Mouse (Mus musculus): ENCODE results near the gene Cracr2b. TPM values are rescaled to one million over a fixed set of nuclear protein-coding genes. Genes with fewer than 3 reads are reported as not detected.

The Cracr2b gene
- total and polyA plus RNA-seq, 3 experiments: 0.73 to 6.9 TPM; not detected in 1

DNA sequence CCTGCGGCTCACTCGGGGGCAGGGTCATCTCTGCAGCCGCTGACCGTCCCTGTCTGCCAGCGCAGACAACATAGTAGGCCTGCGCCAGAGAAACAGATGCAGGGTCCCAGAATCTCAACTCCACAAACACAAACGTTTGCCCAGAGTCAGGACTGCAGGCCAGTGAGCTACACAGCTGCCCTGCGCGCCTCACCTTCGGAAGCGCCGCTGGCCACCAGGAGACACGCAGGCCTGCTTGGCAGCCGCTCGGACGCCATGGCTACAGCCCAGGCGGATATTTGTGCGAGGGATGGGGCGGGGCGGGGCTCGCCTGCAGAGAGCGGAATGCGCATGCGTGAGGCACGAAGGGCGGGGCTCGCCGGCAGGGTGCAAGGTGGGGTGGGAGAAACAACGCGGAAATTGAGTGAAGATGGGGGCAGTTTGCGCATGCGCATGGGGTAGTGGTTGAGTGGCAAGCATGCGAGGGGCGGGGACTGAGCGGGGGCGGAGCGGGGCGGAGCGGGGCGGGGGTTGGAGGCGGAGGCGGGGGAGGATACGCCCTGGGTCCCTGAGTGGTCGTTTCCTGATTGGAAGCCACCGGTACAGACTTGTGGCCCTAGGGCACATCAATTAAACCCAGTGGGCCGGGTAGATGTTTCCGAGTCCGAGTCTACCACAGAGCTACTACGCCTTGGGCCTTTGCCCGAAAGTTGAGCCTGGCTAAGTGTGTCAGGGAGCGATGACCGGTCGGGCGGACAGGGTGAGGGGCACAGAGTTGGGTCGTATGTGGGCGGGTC, 46.9 kb upstream of the Cracr2b start, which contains the start of gene Gatd1 (continued):
- TF ChIP-seq UBTF (IDR thresholded peaks at IDR 0.05; ENCODE audit: borderline replicate concordance, insufficient read depth, low read depth, low read length) (no peak), MAX (IDR thresholded peaks at IDR 0.05; ENCODE audit: low read length) (no peak), RAD21 (IDR thresholded peaks at IDR 0.05; ENCODE audit: low read depth, low read length) (no peak), MXI1 (IDR thresholded peaks at IDR 0.05; ENCODE audit: low read depth, low read length) (peak; percentile 72; the same call in 1 of the 2 replicates), MAFK (IDR thresholded peaks at IDR 0.05; ENCODE audit: borderline replicate concordance, low read depth, low read length) (no peak), TBP (IDR thresholded peaks at IDR 0.05; ENCODE audit: low read depth, low read length) (no peak)

DNA sequence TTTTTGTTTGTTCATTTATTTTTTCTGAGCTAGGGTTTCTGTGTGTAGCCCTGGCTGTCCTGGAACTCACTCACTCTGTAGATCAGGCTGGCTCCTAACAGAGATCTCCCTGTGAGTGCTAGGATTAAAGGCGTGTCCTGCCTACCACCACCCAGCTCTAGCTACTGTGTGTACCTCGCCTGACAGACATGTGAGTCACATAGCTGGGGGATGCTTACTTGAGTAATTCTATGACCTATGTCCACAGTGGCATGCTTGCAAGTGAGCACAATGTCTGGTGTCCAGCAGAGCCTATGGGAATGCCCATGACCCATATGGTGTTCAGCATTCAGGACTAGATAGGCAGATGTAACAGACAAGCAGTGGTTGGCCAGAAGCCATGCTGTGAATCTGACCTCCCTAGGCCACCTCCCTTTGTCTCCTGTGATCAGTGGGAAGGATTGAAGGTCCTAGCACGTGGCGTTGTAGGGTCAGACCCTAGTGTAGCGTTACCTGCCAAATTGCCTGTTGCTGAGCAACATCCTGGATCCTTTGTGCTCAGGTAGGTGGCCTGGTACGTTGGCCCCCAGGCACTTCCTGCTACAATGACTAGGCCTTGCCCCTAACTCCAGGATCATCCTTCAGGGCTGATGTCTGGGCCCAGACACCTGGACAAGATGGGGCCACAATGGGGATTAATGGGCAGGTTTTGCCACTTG, 44.6 kb upstream of the Cracr2b start:
- no peak overlapping the region for H3K27ac ChIP-seq (ENCODE audit: control insufficient read depth, low read depth, low read length)
- no peaks in the 10 kb centered on the region for H3K9me3 ChIP-seq (replicated peaks; ENCODE audit: insufficient read depth, low read length)
- H3K27me3 ChIP-seq (ENCODE audit: control insufficient read depth in 1 of 2, insufficient read depth in 2 of 2, low read length in 2 of 2): no peaks in the 10 kb centered on the region
- H3K36me3 ChIP-seq (ENCODE audit: control insufficient read depth in 1 of 2, insufficient read depth in 2 of 2, low read length in 2 of 2): peaks cover 0 to 13% of the 10 kb centered on the region in 2 experiments; a peak in 2 of 4 replicates
- no peak overlapping the region for H3K9ac ChIP-seq (ENCODE audit: control insufficient read depth, low read depth, low read length, poor library complexity, severe bottlenecking)
- peaks cover 6 to 21% of the 10 kb centered on the region in 2 experiments for H3K4me1 ChIP-seq (ENCODE audit: control insufficient read depth in 1 of 2, insufficient read depth in 2 of 2, low read length in 2 of 2)
- H3K79me2 ChIP-seq (ENCODE audit: control insufficient read depth, insufficient read depth, low read length, poor library complexity): peaks cover 4% of the 10 kb centered on the region; the same call in 1 of the 2 replicates
- no peak for TF ChIP-seq TCF12 (IDR thresholded peaks at IDR 0.05; ENCODE audit: low read depth, low read length)
- TF ChIP-seq BHLHE40 (IDR thresholded peaks at IDR 0.05; ENCODE audit: borderline replicate concordance, low read depth, low read length): no peak
- TF ChIP-seq MAFK (IDR thresholded peaks at IDR 0.05; ENCODE audit: borderline replicate concordance, low read depth, low read length): no peak
- no peak for TF ChIP-seq UBTF (IDR thresholded peaks at IDR 0.05; ENCODE audit: borderline replicate concordance, insufficient read depth, low read depth, low read length)
- TF ChIP-seq USF2 (IDR thresholded peaks at IDR 0.05; ENCODE audit: borderline replicate concordance in 1 of 2, insufficient read depth in 1 of 2, low read depth in 1 of 2, low read length in 2 of 2): no peak
- no peak for TF ChIP-seq CHD2 (IDR thresholded peaks at IDR 0.05; ENCODE audit: low read length)
- no peak for TF ChIP-seq POLR2A (IDR thresholded peaks at IDR 0.05; ENCODE audit: control insufficient read depth in 1 of 2, insufficient read depth in 1 of 2, low read depth in 1 of 2, low read length in 2 of 2, poor library complexity in 1 of 2)
- TF ChIP-seq ZC3H11A (IDR thresholded peaks at IDR 0.05; ENCODE audit: low read depth, low read length): no peak
- TF ChIP-seq ETS1 (IDR thresholded peaks at IDR 0.05; ENCODE audit: low read depth, low read length): no peak
- no peak for TF ChIP-seq EP300 (IDR thresholded peaks at IDR 0.05; ENCODE audit: low read depth in 1 of 2, low read length in 2 of 2)
- TF ChIP-seq CTCF (IDR thresholded peaks at IDR 0.05 in 2 of 3, conservative IDR thresholded peaks at IDR 0.05 in 1 of 3; ENCODE audit: control insufficient read depth in 1 of 3, insufficient read depth in 1 of 3, low read depth in 2 of 3, low read length in 3 of 3, poor library complexity in 1 of 3, severe bottlenecking in 1 of 3): no peak
- no peak for TF ChIP-seq GABPA (IDR thresholded peaks at IDR 0.05; ENCODE audit: low read depth, low read length)
- no peak for TF ChIP-seq MXI1 (IDR thresholded peaks at IDR 0.05; ENCODE audit: low read depth, low read length)
- no peak for TF ChIP-seq SIN3A (IDR thresholded peaks at IDR 0.05; ENCODE audit: low read length)
- no peak for TF ChIP-seq CHD1 (IDR thresholded peaks at IDR 0.05; ENCODE audit: low read depth, low read length)
- H3K4me3 ChIP-seq (ENCODE audit: control insufficient read depth in 1 of 2, insufficient read depth in 1 of 2, low read depth in 2 of 2, low read length in 2 of 2): no peak overlapping the region
- DNase-seq (ENCODE audit: low read depth, low spot score): no peak
